Mouse (Mus musculus): ENCODE measurements around the gene Sh3bgrl. TPM values are rescaled to one million over a fixed set of nuclear protein-coding genes. Genes with fewer than 3 reads are reported as not detected.

Gene Sh3bgrl
- polyA plus RNA-seq, 1 experiment: 30.8 TPM

- DNase-seq (ENCODE audit: low read depth): no peak
These were observed 143.0 kb downstream of the Sh3bgrl start for GRCm38 (mm10) chrX:109238163-109238562.

Other genes starting within 250 kb of the Sh3bgrl start
- gene Hmgn5, start 82.0 kb upstream of the Sh3bgrl start, polyA plus RNA-seq (2012; rRNA removed): 1.1 and 1.5 TPM in 2 replicates
- 0.06 and 0.08 TPM in 2 replicates for gene Gm6377, start 101.4 kb downstream of the Sh3bgrl start, polyA plus RNA-seq (2012; rRNA removed)

Data from gonadal fat pad, adult 2 months (tissue).